Mouse (Mus musculus) intestine, embryonic 14.5 days (tissue): Measurements from ENCODE around the gene Orm2. TPM values are rescaled to one million over a fixed set of nuclear protein-coding genes. Genes with fewer than 3 reads are reported as not detected.

Source experiments
- polyA plus RNA-seq: library from polyadenylated mRNA; unstranded; fragments of >200 nt; fragmentation: Nextera tagmentation; extraction: Ambion mirVana; gene quantifications from 2 replicates; pipeline ENCODE4 v1.2.1, GENCODE M21; 2014

Orm2 gene
- polyA plus RNA-seq, 1 experiment from 2014 or later = not detected

Other genes starting within 250 kb of the Orm2 start
- gene Ambp, start 207.7 kb upstream of the Orm2 start, polyA plus RNA-seq = 17.0 and 53.1 TPM in 2 replicates
- 44.5 and 50.0 TPM in 2 replicates for gene Kif12, start 190.3 kb upstream of the Orm2 start, polyA plus RNA-seq
- gene Col27a1, start 148.4 kb upstream of the Orm2 start, polyA plus RNA-seq = 18.5 and 21.2 TPM in 2 replicates
- gene Orm1, start 17.9 kb upstream of the Orm2 start, polyA plus RNA-seq = not detected in 2 replicates
- not detected in 2 replicates for gene Orm3, start 6.3 kb upstream of the Orm2 start, polyA plus RNA-seq
- gene Akna, start 40.9 kb downstream of the Orm2 start, polyA plus RNA-seq = 6.4 and 6.8 TPM in 2 replicates
- gene Whrn, start 133.5 kb downstream of the Orm2 start, polyA plus RNA-seq = 3.1 and 4.0 TPM in 2 replicates
- 264 and 277 TPM in 2 replicates for gene Atp6v1g1, start 182.3 kb downstream of the Orm2 start, polyA plus RNA-seq
- gene Tmem268, start 196.3 kb downstream of the Orm2 start, polyA plus RNA-seq = 11.3 and 11.9 TPM in 2 replicates
- gene Gm11213, start 242.8 kb downstream of the Orm2 start, polyA plus RNA-seq = not detected in 2 replicates